Mouse (Mus musculus) gastrocnemius, postnatal 14 days (tissue): ENCODE results near the gene Rapgef4. TPM values are rescaled to one million over a fixed set of nuclear protein-coding genes. Genes with fewer than 3 reads are reported as not detected.

Source experiments
- DNase-seq: peaks from one replicate; pipeline ENCODE4 v3.0.0; 2021; ENCODE audit warnings: mixed read lengths
- intact Hi-C: fragments of 180-260 bp; cut with DNase I; formaldehyde crosslinking; loops from one replicate; pipeline ENCODE4 v1.15.1; 2025; ENCODE audit warnings: low total_unique reads
- long read RNA-seq, 2 experiments: library from polyadenylated mRNA; stranded (forward); transcript quantifications; one replicate each; pipeline ENCODE4 v2.0.0; 2021
- total RNA-seq, 2 experiments: library from RNA; stranded (reverse); gene quantifications; 2 replicates each; pipeline ENCODE4 v1.2.3; 2021

Rapgef4 gene
- 1 to 10 TPM; 2.3 to 3.2 TPM for total RNA-seq
- long read RNA-seq, experiment 1, partial matches to known transcripts: 0 of 2 reads
- long read RNA-seq, experiment 1, other reads (novel, unspliced or antisense): 2 of 2 reads
- long read RNA-seq, experiment 2: 0 reads

DNA sequence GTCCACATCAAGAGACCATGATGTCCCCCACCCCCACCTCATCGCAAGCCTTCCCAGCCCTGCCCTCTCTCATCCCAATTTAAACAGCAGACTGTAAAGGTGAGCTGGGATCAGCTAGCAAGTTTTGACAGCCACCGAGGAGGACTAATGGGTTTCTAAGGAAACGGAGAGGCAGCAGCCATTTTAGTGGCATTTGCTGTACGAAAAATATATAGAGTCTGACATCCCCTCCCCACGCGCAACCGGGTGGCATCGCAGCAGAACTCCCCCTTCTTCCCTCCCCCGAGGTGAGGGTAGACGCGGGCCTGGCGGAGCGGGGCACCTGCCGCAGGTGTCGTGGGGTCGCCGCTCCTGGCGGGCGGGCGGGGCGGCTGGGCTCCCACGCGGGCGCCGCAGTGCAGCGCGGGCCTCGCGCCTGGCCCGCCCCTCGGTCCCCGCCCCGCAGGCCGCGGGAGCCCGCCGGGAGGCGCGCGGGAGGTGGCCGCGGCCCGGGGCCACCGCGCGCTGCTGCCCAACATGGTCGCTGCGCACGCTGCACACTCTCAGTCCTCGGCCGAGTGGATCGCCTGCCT lies at the start of gene Rapgef4:
TSS of gene Rapgef4 (plus strand) at position 470 of the 572 bp plus-strand sequence.
- intact Hi-C loops: no loop called here

DNA sequence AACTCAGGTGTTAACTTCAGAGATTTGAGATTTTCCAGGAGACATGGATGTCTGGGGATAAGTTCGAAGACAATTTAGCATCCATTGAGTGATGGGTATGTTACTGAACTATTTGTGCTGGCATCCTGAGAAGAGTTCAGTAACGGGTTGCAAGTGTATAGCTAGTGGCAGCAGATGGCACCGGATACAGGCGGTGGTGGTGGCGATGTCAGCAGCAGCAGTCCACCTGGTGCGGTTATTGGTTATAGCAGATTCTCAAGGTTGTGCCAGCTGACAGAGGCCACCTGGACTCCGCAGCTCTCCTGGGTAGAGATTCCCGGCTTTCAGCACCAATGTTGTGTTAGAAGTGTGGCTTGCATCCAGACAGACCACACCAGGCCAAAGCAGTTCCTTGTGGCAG lies 47.0 kb upstream of the Rapgef4 start:
- no peak for DNase-seq
- intact Hi-C loops: no loop called here

More for the DNA sequence above, at the start of gene Rapgef4:
- no peak for DNase-seq

GRCm38 (mm10) chr2:71936711-71937110 lies 44.3 kb upstream of the Rapgef4 start:
- intact Hi-C loops: no loop called here
- DNase-seq: no peak

DNA sequence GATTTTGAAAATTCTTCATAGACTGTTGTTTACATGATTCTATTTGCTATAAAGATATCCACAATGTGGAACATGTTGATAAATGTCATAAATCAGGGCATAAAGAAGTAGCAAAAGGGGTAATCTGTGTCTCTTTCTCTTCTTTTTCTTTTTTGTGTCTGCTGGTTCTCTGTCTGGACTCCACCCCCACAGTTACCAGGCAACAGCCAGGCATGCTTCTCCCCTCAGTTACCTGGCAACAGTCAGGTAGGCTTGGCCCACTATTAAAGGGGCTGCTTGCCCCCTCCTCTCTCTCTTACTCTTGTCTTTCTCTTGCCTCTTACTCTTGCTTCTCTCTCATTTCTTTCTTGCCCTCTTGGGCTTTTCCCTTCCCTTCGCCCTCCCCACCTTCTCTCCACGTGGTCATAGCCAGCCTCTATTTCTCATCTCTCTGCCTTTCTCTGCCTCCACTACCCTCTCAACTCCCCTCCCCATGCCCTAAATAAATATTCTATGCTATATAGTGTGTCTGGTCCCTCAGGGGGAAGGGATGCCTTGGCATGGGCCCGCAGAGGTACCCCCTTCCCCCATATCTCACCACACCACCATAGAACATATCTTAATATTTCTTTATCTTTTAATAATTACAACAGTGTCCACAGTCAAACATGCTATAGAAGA lies 43.3 kb upstream of the Rapgef4 start:
- no peak for DNase-seq
- intact Hi-C loops: no loop called here

DNA sequence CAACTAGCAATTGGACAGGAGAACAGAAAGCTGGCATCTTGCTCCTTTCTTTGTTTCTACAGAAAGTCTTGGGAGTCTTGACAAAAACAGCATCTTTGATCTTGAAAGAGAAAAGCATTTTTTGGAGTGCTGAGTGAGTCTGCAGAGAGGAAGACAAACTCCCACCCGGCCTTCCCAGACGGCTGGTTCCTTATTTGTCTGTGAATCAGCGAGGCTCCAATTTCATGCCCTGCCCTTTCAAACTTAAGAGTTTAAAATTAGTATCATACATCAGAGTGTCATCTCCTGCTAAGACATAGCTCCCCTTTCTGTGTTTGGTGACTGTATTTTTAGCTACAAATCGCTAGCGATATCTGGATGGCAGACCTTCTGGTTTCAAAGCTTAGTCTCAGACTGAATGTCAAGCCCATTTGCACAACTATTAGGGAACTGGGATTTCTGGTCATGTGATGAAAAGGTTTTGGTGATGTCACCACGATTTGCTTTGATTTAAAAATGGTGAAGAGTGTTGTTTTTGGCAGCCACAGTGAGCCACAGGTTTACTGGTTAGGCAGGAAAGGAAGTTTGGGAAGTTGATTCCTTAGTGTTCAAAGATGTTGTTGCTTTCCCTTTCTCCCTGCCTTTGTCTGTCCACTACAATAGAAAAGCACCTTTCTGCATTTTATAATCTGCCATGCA lies 42.2 kb upstream of the Rapgef4 start:
- peak; percentile 13 for DNase-seq
- intact Hi-C loops: no loop called here

DNA sequence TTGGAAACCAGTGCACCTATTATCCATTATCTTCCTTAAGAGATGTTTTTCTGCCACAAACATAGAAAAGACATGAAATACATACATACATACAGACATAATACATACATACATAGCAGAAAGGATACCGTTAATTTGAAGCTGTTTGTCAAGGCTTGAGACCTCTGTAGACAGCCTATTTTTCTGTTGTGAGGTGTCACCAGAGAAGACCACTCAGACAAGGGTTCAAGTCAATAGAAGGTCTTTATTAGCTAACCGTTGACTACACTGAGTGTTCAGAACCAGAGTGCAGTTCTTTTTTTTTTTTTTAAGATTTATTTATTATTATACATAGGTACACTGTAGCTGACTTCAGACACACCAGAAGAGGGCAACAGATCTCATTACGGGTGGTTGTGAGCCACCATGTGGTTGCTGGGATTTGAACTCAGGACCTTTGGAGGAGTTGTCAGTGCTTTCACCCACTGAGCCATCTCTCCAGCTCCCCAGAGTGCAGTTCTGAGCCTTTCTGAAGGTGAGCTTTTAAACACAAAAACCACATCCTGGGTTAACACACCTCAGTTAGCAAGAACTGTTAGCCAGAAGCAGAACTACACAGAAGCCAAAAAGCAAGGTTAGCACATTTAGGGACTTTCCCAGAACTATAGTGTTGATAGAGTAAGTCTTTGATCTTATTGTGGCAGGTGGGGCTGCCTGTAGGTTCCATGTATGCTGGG lies 39.9 kb upstream of the Rapgef4 start:
- no peak for DNase-seq
- intact Hi-C loops: no loop called here

DNA sequence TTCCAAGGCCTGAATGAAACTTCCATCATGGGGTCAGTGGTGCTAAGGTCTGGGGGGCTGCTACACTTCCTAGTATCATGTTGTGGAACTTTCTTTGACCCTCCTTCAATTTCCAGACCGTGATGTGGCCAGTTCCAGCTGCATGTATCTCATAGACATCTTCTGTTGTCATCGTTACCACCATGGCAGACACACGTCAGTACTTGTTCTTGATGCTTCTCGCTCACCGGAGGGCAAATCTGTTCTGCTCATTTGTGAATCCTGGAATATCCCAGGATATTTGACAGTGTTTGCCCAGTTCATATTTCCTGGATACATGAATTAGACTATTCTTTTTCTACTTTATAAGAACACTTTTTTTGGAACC lies 39.3 kb upstream of the Rapgef4 start:
- intact Hi-C loops: no loop called here
- DNase-seq: no peak

GRCm38 (mm10) chr2:71951212-71951611 lies 29.8 kb upstream of the Rapgef4 start:
- intact Hi-C loops: no loop called here
- no peak for DNase-seq

DNA sequence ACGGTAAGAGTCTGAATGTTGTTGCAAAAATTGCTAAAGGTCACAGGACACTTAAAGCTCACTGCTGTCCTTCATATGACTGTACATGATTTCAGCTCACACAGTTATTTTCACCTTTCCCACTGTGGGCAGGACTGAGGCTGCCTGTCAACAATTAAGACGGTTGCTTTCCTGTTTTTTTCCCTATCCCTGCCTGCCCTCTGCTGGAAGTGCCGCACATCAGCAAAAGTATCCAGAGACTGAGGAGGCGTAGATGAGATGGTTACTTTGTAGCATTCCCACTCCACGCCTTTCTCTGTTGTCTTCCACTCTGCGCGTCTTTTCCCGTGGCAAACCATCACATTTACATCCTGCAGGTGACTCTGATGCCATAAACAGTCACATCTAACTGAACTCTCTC lies 25.4 kb upstream of the Rapgef4 start:
- intact Hi-C loops: loop anchor here (2.0 kb wide), 1 partner anchor 55 kb away; no protein-coding TSS in a partner anchor
- DNase-seq: peak; percentile 55

DNA sequence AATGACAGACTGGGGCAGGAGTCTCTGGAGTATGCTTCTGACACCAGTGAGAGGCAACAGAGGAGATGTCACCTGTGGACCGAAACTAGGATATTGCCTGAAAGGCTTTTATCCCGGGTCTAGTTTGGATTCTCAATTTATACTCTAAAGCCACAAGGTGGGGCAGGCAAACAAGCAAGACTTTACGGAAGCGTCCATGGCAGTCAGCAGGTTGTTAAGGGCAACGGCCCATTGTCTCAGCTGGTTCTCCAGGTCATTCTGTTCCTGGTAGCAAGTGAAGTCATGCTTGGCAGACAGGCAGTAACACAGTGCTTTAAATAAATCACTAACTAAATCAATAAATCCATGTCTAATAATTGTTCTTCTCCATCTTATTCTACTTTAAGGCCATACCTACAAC lies 24.6 kb upstream of the Rapgef4 start:
- intact Hi-C loops: no loop called here
- DNase-seq: no peak

- no peak for DNase-seq
- intact Hi-C loops: no loop called here
Observed at GRCm38 (mm10) chr2:71957951-71958350, 23.1 kb upstream of the Rapgef4 start.

- intact Hi-C loops: no loop called here
- peak; percentile 63 for DNase-seq
Observed at GRCm38 (mm10) chr2:71958393-71958792, 22.6 kb upstream of the Rapgef4 start.

GRCm38 (mm10) chr2:71964216-71964615 lies 16.8 kb upstream of the Rapgef4 start:
- intact Hi-C loops: loop anchor here (10.0 kb wide), 1 partner anchor 71 kb away; no protein-coding TSS in a partner anchor
- no peak for DNase-seq

GRCm38 (mm10) chr2:71965476-71965875 lies 15.6 kb upstream of the Rapgef4 start:
- DNase-seq: peak; percentile 37
- intact Hi-C loops: loop anchor here (10.0 kb wide), 1 partner anchor 69 kb away; no protein-coding TSS in a partner anchor

DNA sequence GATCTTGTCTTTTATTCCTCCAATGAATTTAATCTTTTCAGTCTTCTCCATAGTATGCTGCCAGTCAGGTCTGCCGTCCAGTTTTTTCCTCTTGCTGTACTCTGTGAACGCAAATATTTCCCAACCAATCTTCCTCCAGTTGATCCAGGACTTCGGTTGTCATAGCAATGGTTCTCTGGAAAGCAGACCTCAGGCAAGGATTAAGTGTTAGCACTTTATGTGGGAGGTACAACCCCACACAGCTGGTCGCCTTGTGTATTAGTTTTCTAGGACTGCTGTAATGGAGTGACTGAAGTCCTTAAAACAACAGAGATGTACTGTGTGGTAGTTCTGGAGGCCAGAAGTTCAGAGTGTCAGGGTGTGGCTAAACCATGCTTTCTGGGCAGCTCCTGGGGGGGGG lies 14.3 kb upstream of the Rapgef4 start:
- intact Hi-C loops: loop anchor here (10.0 kb wide), 1 partner anchor 68 kb away; no protein-coding TSS in a partner anchor

GRCm38 (mm10) chr2:71967855-71968254 lies 13.2 kb upstream of the Rapgef4 start:
- intact Hi-C loops: loop anchor here (10.0 kb wide), 1 partner anchor 67 kb away; no protein-coding TSS in a partner anchor
- no peak for DNase-seq

More for the DNA sequence above, 14.3 kb upstream of the Rapgef4 start:
- DNase-seq: no peak

DNA sequence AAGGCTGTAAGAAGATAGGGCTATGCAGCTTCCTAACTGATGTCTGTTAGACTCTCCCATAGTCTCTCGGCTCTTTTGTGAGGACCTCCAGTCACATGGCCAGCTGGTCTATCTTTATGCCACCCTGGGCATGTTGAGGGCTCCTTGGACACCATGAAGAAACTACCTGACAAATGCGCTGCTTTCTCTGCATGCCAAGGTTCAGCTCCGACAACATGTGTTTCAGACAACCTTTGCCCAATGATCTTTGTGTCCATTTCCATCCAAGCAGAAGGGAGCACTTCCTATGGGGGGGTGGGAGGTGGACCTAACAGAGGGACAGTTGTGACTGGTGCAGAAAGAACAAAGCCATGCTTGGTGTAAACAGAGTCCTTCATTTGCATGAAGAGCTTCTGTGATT lies 7.4 kb upstream of the Rapgef4 start:
- intact Hi-C loops: no loop called here
- DNase-seq: no peak

GRCm38 (mm10) chr2:71974143-71974846 lies 6.7 kb upstream of the Rapgef4 start:
- no peak for DNase-seq

DNA sequence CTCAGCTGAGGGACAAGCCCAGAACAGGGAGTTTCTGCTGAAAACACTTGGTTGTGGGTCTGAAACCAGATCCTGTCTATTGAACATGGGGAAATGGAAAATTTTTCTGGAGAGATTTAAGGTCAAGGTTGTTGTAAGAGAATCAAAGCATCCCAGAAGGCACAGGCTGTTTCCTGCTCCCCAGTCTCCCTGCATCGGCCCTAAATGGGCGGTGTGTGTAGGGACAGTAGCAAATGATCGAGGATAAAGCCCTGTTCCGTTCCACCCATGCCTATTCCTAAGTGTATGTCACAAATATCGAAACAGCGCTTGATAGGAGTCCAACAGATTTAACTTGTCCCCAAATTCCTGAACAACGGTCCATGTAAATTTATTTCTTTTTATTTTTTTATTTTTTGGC lies 1.1 kb upstream of the Rapgef4 start:
- DNase-seq: no peak
- intact Hi-C loops: no loop called here

More at GRCm38 (mm10) chr2:71974143-71974846, 6.7 kb upstream of the Rapgef4 start:
- intact Hi-C loops: no loop called here
